Mouse (Mus musculus) mouse embryonic stem cell (cell line): ENCODE results near the gene Pip4k2a.

Experiments used
- in situ Hi-C, 2 experiments: fragments of 300-500 bp; cut with MboI; formaldehyde crosslinking; loops; 1 replicate in 1 of 2; 3 replicates in 1 of 2; pipeline ENCODE4 v1.14.3; 2019 to 2020; ENCODE audit warnings: low sequenced_read_pairs in 2 of 2, low pct_unique_long_range_greater_than_20kb in 1 of 2, mixed read lengths in 1 of 2; ENCODE audit not compliant: unreplicated experiment in 1 of 2

Pip4k2a gene

GRCm38 (mm10) chr2:18984095-18984847 is 13.7 kb downstream of the Pip4k2a start:
- in situ Hi-C loops: no loop called here

- in situ Hi-C loops: no loop called here
These were observed 14.4 kb downstream of the Pip4k2a start for GRCm38 (mm10) chr2:18983546-18983945.

DNA sequence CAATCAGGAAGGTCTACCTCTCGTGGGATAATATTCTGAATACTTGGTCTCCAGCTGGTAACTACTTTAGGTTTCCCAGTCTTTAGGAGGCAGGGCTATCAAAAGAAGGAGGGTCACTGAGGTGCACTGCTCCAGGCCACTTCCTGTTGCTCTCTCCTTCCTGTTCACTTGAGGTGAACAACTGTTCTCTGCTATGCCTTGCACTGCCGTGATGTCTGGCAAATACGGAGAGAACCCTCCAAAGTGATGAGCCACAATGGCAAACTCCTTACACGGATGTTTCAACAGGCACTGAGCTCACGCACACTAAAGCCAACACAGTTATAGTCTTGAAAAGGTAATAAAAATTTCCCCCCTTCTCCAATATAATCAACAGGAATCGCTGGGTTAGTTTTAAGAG is 15.3 kb downstream of the Pip4k2a start:
- in situ Hi-C loops: no loop called here

DNA sequence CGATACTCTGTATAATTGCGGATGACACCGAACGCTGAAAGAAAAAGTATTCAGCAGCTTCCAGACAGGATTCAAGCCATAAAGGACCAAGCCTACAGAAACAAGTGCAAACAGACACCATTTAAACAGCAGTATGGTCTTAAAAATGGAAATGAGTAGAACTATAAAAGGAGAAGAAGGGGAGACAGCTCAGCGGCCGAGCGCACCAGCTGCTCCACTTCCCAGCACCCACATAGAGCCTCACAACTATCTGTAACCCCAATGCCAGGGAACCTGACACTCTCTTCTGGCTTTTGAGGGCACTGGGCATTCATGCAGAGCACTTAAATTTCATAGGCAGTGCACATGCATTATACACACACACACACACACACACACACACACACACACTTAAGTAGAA is 18.3 kb downstream of the Pip4k2a start:
- in situ Hi-C loops: no loop called here

DNA sequence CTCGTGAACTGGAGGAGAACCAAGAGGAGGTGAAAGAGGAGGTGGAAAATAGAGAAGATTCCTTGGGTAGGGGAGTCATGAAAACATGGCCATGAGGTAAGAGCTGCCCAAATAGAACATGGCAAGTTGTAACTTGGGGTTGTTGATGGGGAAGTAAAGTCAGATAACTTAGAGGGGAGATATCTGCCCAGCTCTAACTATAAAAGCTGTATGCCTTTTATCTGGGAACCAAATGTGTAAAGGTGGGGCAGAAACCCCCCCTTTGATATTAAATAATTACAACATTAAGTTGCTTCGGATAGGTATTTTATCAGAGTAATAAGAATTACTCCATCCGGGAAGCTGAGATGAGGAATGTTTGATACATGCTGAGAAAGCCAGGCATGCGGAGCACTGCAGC is 18.9 kb downstream of the Pip4k2a start:
- in situ Hi-C loops: no loop called here

GRCm38 (mm10) chr2:18977201-18977805 is 20.6 kb downstream of the Pip4k2a start:
- in situ Hi-C loops: no loop called here

- in situ Hi-C loops: no loop called here
These were observed 21.8 kb downstream of the Pip4k2a start for GRCm38 (mm10) chr2:18976175-18976574.

GRCm38 (mm10) chr2:18974882-18975645 is 22.9 kb downstream of the Pip4k2a start:
- in situ Hi-C loops: no loop called here

- in situ Hi-C loops: no loop called here
These were observed 26.4 kb downstream of the Pip4k2a start for GRCm38 (mm10) chr2:18971564-18971963.

DNA sequence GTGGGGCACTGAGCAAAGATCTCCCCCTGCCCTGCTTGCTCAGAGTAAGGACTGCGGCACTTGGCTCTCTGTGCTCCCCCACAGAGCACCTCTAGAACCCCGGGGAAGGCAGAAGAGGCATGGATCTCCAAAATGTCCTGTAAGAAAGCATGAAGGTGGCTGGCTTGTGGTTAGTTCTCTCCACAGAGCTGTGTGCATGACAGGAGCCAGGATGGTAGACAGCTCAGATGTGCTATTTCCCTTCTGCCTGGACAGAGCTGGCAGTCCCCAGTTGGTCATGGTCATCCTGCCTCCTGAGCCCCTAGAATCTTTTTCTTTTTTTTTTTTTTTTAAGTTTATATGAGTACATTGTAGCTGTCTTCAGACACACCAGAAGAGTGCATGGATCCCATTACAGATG is 27.5 kb downstream of the Pip4k2a start:
- in situ Hi-C loops: no loop called here

GRCm38 (mm10) chr2:18969066-18969681 is 28.8 kb downstream of the Pip4k2a start:
- in situ Hi-C loops: no loop called here

DNA sequence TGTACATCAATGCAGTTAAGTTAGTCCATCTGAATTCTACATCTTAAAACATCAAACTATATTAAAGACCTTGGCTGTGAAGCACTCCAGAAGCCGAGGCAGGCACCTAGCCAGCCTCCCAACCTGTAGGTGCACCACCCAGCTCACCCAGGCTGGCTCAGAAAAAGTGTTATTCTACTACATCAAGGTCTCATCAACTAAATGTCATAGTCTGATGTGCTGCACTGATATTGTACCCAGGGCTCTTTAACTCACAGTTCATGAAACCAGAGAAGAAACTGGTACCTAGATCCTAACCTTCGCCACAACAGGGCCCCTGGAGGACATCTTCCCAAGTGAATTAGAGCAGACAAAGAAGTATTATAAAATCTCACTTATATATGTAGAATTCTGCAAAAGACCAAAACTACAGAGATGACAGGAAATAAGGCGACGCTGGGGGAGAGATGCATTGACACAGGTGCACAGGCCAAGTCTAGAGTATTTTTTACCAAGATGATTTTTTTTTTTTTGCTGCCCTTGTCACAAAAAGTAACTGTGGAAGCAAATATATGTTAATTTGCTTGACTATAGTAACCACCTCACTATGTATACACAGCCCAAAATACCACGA is 30.4 kb downstream of the Pip4k2a start:
- in situ Hi-C loops: no loop called here

DNA sequence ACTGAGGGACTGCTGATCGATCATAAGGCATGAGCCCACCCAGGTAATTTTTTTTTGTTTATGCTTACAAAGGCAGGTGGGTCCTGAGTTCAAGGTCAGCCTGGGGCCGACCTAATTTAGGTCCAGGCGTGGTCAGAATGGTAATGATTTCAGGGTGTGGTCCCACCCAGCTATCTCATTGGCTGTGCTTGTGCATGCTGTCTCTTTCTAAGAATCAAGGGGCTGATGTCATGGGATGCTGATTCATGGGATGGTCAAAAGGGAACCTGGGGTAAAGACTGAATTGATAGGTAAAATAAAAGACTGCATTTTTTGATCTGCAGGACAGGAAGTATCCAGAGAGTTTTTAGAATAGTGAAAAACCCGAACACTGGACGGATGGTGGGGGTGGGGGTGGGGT is 31.4 kb downstream of the Pip4k2a start:
- in situ Hi-C loops: no loop called here

- in situ Hi-C loops: no loop called here
These were observed 32.0 kb downstream of the Pip4k2a start for GRCm38 (mm10) chr2:18965950-18966349.

- in situ Hi-C loops: no loop called here
These were observed 32.8 kb downstream of the Pip4k2a start for GRCm38 (mm10) chr2:18965108-18965507.

DNA sequence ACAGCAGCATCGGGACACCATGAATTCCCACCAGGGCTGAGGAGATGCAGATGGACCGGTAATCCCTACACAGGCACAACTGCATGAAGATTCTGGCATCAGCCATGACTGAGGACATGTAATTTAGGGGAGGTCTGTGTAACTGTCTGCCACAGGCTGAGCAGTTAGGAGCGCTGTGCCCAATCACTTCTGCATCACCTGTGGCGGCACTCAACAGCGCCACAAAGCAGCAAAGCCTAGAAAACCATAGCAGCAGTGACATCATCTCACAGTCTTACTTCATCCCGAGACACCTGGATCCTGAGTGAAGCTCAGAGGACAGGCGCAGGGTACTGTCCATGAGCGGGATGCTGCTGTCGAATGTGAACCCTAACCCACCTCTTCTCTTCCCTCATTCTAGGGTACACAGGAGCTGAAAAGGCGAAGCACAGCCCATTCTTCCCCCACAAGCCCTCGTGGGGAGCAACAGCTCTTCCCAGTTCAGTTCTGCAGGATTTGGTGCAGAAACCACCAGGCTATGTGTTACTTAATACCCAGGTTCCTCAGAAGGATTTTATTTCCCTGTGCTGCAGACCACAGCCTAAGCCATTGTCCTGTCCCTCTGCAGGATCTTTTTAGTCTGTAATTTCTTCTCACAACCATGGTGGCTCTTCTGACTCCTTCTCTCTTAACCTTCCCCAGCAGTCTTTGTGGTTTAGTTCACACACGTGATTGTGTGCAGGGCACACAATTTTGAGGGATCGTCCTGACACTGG is 34.5 kb downstream of the Pip4k2a start:
- in situ Hi-C loops: no loop called here

DNA sequence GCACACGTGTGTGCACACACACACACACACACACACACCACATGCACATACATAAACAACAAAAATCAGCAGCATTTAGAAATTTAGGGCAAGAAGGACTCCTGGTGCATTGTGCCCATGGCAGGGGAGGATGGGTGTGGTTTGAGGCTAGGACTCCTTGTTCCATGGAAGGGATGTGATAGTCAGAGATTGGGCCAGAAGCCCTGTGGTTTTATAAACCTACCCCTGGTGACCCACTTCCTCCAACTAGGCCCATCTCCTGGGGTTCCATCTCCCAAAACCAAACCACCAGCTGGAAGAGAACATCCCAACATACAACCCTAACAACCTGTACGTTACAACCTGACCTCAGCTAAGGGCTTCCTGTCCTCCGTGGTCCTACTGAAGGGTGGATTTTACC is 35.4 kb downstream of the Pip4k2a start:
- in situ Hi-C loops: no loop called here

- in situ Hi-C loops: no loop called here
These were observed 37.5 kb downstream of the Pip4k2a start for GRCm38 (mm10) chr2:18960376-18960973.
